Mouse (Mus musculus): ENCODE data around the gene Klhl42.

Klhl42 gene

GRCm38 (mm10) chr6:147091136-147092120, at the start of gene Klhl42:
Klhl42 (plus strand) TSS chr6:147091379.
- DNase-seq, result peak; percentile 72 to 89

DNA sequence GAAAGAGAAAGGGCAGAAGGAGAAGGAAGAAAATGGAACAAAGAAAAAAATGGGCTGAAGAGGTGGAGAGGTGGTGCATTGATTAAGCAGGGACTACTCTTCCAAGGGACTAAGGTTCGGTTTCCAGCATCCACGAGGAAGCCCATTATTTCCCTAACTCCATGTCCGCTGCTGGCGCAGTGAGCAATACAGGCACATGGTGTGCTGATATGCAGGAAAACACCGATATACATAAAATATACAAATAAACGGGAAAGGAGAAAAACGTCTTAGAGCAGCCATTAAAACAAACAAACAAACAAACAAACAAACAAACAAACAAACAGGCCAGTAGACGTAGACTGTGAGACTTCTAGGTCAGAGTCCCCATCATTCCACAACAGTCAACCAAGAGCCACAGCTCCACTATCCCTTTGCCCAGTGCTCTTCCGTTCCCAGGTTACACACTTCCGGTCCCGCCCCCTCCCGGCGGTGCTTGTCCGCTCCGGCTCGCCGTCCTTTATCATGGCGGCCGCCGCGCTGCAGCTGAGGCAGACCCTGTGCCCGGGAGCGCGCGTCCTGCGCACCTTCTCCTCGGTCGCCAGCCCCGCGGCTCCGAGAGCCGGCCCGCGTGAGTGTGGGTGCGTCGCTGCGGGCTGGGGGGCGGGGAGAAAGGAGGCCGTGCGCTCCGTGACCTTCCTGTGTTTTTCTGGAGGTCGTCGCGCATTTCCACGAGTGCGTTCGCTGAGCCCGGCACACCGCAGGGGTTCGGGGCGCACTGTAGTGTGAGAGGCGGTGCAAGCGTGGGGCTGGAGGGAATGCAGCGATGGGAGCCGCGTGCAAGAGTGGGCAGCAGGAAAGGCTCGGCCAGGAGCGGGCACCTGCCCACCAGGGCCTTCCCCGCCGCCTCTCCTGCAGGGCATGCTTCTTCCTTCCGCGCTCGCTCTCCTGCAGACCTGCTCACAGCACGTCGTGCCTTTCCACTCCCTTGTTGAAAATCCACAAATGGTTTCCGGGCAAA, 48.6 kb upstream of the Klhl42 start, which contains the start of gene Mrps35:
Gene Mrps35, plus strand, starts transcription at position 474 of the 1,000 bp plus-strand sequence.
- DNase-seq, result peak; percentile 92 to 97

GRCm38 (mm10) chr6:147043633-147044032, 47.5 kb upstream of the Klhl42 start:
- no peak for DNase-seq

DNA sequence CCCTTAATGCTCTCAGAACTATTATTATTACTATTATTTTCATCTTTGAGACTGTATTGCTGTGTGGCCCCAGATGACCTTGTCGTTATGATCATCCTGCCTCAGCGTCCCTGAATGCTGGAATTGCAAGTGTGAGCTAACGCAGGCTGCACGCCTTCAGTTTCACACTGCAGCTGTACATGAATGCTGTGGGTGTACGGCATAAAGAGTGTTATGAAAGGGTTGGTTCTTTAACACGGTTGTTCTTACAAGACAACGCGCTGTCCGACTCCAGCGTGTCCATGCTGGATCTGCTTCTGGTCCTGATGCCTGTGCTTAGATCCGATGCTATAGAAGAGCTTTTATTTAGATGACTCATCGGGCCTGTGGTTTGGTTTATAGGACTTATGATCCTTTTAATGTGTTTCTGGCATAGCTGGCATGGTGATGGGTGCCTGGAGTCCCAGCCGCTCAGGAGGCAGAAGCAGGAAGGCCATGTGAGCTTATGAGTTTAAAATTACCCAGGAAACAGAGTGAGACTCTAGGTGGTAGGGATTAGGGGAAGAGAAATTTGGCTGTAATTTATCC, 41.9 kb upstream of the Klhl42 start:
- DNase-seq, result no peak

DNA sequence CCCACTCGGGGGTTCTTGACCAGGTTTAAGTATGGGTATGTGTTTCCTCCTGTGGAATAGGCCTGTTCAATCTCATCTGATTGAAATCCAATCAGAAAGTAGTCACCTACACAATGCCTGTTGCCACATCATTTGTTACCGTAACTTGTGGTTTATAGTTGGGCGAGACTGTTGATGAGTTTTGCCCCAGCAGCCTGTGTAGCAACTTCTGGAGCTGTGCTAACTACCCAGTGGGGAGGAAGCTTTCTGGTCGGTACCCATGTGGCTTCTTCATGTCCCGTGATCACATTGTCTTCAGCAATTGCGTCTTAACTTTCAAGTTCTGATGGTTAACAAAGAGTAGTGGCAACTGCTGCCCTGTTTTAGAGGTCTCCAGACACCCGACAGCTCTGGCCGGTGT, 39.5 kb upstream of the Klhl42 start:
- DNase-seq, result no peak

DNA sequence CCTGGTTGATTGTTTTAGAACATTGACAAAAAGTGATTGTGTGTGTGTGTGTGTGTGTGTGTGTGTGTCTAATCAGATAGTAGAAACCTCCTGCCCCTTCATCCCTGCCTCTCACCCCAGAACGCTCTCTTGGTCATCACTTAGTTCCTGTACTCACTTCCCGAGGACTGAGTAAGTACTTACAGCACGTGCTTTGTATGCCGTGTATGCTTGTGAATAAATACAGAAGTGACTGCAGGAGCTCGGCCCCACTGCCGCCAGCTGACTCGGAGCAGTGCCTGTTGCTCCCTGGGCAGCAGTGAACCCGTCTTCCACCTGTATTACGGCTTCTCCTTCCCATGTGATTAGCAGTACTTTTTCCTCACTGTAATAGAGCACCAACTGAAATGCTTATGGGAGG, 38.7 kb upstream of the Klhl42 start:
- no peak for DNase-seq

GRCm38 (mm10) chr6:147053785-147054646, 37.2 kb upstream of the Klhl42 start:
- DNase-seq, result peak; percentile 45 to 59

GRCm38 (mm10) chr6:147055374-147055977, 35.7 kb upstream of the Klhl42 start:
- DNase-seq, result no peak

- peak; percentile 29 to 57 for DNase-seq
These were observed 31.9 kb upstream of the Klhl42 start for GRCm38 (mm10) chr6:147059326-147059725.

DNA sequence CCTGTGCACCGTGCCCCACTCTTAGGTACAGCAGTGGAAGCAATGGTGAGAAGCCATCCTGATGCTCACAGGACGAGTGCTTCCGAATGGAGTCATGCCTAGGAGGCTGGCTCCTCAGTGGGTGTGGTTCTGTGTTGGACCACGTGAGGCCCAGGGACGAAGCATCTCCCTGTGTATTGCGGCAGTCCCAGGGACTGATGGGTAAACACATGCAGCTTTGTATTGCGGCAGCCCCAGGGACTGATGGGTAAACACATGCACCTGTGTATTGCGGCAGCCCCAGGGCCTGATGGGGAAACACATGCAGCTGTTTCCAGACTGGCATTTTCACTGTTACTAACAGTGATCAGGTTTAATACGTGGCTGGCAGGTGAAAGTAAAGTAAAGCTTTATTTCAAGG, 29.5 kb upstream of the Klhl42 start:
- no peak for DNase-seq

DNA sequence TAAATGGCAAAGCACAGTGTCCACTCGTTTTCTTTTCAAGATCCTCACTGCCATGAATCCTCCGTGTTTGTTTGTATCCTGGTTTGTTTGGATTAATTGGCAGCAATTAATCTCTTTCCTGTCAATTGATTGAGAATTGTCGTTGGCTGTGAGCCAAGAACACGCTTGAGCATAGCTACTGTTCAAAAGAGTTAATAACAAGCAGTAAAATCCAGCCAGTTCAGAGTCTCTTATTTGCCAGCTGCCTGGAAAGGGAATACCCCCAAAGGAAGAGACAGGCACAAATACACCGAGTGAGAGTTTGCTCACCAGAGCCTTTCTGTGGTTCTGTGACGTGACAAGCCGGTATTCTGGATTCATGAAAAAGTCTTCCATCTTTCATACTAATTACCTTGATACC, 29.1 kb upstream of the Klhl42 start:
- DNase-seq, result no peak

- DNase-seq, result no peak
These were observed 28.5 kb upstream of the Klhl42 start for GRCm38 (mm10) chr6:147062694-147063093.

DNA sequence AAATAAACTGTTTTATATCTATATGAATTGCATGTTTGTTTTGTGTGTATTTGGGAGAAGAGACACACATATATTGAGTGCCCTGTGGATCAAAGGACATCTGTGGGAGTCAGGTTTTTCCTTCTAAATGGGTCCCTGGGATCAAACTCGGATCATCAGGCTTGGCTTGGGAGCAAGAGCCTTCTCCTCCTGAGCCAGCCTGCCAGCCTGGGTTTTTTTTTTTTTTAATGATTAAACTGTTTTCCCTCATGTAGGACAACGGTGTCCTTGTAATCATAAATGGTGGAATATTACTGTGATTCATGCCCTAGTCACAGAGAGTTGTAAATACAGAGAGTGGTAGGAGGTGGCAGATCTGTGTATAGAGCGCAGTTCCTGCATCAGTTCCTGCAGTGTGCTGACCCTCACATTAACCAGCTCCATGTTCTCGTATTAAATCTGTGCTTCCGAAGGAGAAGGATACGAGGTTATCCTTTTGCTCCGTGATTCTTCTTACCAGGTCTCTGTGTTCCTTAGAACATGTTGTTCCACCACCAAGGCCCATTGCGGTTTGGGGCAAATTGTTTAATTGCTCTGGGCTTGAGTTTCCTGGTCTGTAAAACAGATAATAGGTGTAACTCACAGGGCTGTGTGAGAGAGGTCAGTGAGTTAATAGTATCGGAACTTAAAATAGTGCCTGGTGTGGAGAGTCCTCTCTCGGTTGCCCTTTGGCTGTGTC, 26.8 kb upstream of the Klhl42 start:
- DNase-seq, result peak; percentile 46 to 48

DNA sequence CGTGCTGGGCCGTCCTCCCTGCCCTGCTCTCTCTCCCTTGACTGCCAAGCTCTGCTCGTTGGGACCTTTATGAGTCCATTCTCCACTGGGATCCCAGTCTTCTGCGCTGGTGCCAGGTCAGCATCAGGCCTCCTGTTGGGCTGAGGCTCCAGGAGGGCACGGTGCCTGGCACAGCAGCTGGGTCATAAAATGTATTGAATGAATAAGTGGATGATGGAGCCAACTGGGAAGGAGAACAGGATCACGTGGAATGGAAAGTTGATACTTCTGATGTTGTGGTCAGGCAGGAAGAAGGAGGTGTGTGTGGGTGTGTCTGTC, 26.3 kb upstream of the Klhl42 start:
- DNase-seq, result peak; percentile 73 to 77

DNA sequence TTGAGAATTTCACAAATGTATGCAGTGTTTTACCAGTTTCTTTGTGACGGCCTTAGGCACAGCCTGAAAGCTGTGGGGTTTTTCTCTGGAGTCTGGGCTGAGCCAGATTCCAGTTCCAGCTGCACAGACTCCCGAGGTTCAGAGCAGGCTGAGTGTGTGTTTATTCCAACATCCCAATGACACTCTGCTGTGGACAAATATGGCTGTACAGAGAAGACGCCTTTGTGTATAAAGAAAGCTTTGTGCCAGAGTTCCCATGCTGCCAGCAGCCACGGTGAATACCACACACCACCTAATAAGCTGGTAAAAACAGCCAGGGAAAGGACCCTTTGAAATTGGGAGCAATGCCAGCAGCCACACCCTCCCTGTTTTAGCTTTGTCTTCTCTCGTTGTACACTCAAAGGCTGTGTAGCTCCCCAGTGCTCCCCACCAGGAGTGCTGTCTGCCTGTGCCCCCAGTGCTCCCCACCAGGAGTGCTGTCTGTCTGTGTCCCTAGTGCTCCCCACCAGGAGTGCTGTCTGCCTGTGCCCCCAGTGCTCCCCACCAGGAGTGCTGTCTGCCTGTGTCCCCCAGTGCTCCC, 15.3 kb upstream of the Klhl42 start:
- no peak for DNase-seq

GRCm38 (mm10) chr6:147076878-147077277, 14.3 kb upstream of the Klhl42 start:
- no peak for DNase-seq

DNA sequence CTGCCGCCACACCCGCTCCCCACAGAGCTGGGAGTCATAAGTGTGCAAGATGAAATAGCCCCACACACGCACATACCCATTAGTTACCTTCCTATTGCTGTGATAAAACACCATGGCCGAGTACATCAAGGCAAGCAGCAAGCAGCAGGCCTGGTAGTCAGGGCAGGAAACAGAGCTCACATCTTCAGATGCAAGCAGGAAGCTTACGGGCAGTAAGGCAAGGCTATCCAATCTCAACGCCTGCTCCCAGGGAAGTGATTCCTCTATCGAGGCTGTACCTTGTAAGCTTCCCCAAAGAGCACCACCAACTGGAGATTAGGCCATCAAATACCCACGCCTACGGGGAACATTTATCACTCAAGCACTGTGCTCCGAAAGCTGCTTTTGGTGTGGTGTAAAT, 11.3 kb upstream of the Klhl42 start:
- DNase-seq, result no peak

DNA sequence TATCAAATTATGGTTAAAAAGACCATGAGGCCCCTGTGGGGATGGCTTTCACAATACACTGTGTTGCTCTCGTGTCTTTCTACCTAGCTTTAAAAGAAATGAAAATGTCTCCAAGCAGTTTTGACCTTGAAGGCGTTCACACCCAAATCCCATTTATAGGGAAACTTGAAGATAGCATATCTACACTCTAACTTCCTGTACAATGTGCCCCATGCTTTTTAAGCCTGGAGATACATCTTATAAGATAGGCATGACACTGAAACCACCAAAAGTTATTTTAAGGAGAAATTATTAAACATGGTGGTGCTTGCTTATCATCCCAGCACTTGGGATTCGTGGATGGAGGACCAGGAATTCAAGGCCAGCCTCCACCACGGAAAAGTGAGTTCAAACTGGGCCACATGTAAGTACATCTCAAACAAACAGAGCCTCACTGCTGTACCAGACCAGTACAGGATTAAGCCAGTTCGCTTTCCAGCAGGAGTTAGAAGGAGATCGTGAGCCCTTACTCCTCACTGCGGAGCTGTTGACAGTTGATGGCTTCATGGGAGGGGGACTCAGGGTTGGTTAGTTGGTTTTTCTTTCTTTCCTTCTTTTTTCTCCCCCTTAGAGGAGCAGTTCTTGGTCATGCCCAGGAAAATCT, 5.7 kb upstream of the Klhl42 start:
- DNase-seq, result no peak

GRCm38 (mm10) chr6:147086594-147087225, 4.5 kb upstream of the Klhl42 start, which contains the start of gene Mansc4:
Mansc4 (minus strand) TSS chr6:147087032.
- peak; percentile 74 to 85 for DNase-seq
